Mouse (Mus musculus): ENCODE data around the gene Slc25a13.

- no peak for TF ChIP-seq POLR2A (IDR thresholded peaks at IDR 0.05; ENCODE audit: insufficient read depth, low read depth, low read length)
- TF ChIP-seq CTCF (IDR thresholded peaks at IDR 0.05; ENCODE audit: insufficient read depth, low read depth, low read length) = no peak
Observed at GRCm38 (mm10) chr6:6162146-6162545, 54.8 kb downstream of the Slc25a13 start.
